Mouse (Mus musculus) heart, adult 11 months (tissue): ENCODE data around the gene Nucks1.

Experiments
- DNase-seq: peaks from one replicate; pipeline ENCODE4 v3.0.0; 2022

Gene Nucks1

GRCm38 (mm10) chr1:131933471-131933870, 23.1 kb downstream of the Nucks1 start:
- DNase-seq = no peak

- DNase-seq = peak; percentile 93
Measured at GRCm38 (mm10) chr1:131937659-131938305, 27.4 kb downstream of the Nucks1 start.

GRCm38 (mm10) chr1:131938811-131939210, 28.5 kb downstream of the Nucks1 start:
- peak; percentile 96 for DNase-seq

GRCm38 (mm10) chr1:131940711-131941244, 30.4 kb downstream of the Nucks1 start:
- DNase-seq = peak; percentile 87

GRCm38 (mm10) chr1:131941501-131941900, 31.2 kb downstream of the Nucks1 start:
- DNase-seq = no peak

- DNase-seq = peak; percentile 95
Measured at GRCm38 (mm10) chr1:131942621-131943590, 32.6 kb downstream of the Nucks1 start.

GRCm38 (mm10) chr1:131945674-131946440, 35.5 kb downstream of the Nucks1 start:
- peak; percentile 65 for DNase-seq

- peak; percentile 62 for DNase-seq
Measured at GRCm38 (mm10) chr1:131946462-131947215, 36.3 kb downstream of the Nucks1 start.

- DNase-seq = peak; percentile 96
Measured at GRCm38 (mm10) chr1:131947997-131948525, 37.7 kb downstream of the Nucks1 start.

- DNase-seq = no peak
Measured at GRCm38 (mm10) chr1:131954242-131954865, 44.0 kb downstream of the Nucks1 start.

GRCm38 (mm10) chr1:131955131-131955757, 44.9 kb downstream of the Nucks1 start:
- DNase-seq = no peak

GRCm38 (mm10) chr1:131957416-131957815, 47.1 kb downstream of the Nucks1 start:
- no peak for DNase-seq

GRCm38 (mm10) chr1:131961004-131961403, 50.7 kb downstream of the Nucks1 start:
- DNase-seq = no peak

GRCm38 (mm10) chr1:131962606-131963084, 52.3 kb downstream of the Nucks1 start, which contains the start of gene Slc45a3:
Gene Slc45a3 (plus strand): TSS chr1:131962967.
- peak; percentile 96 for DNase-seq

GRCm38 (mm10) chr1:131963085-131963951, 53.0 kb downstream of the Nucks1 start:
- DNase-seq = peak; percentile 92

GRCm38 (mm10) chr1:131964100-131964499, 53.8 kb downstream of the Nucks1 start:
- DNase-seq = peak; percentile 97

- peak; percentile 87 for DNase-seq
Measured at GRCm38 (mm10) chr1:131964580-131964979, 54.2 kb downstream of the Nucks1 start.

GRCm38 (mm10) chr1:131965818-131966217, 55.5 kb downstream of the Nucks1 start:
- no peak for DNase-seq

GRCm38 (mm10) chr1:131967336-131967735, 57.0 kb downstream of the Nucks1 start:
- DNase-seq = no peak
